Mouse (Mus musculus) forebrain, embryonic 11.5 days (tissue): ENCODE measurements at regions not wholly inside any gene's neighbourhood (a gene's known extent, or its start where the extent isn't known, plus 50 kb on each side); places are given as distances from the start of the nearest gene placed in this dataset.
"Not testable (repeated sequence)": the region's sequence is repeated elsewhere in the genome, so short reads cannot be mapped to it uniquely, and the experiment has no call there.

Experiments
- ATAC-seq: fragments of 200-750 bp; cut with Nextera tagmentation; replicated peaks from 2 replicates; pipeline ENCODE4 v1.8.0; 2017; ENCODE audit warnings: moderate TSS enrichment; ENCODE audit not compliant: low FRiP score
- DNase-seq: peaks from one replicate; pipeline ENCODE4 v3.0.0-alpha.2; 2017; ENCODE audit warnings: low spot score
- H3K27ac ChIP-seq: fragments of 300-500 bp; sonication (generic); 2 replicates; pipeline ENCODE4 v1.5.1; 2014; ENCODE audit warnings: low read depth, low read length
- H3K27me3 ChIP-seq: fragments of 300-500 bp; sonication (generic); 2 replicates; pipeline ENCODE4 v1.6.1; 2014; ENCODE audit warnings: mild to moderate bottlenecking, low read length, mixed read lengths; ENCODE audit not compliant: control insufficient read depth, insufficient read depth
- H3K36me3 ChIP-seq: fragments of 300-500 bp; sonication (generic); 2 replicates; pipeline ENCODE4 v1.6.1; 2014; ENCODE audit warnings: mild to moderate bottlenecking, low read length, moderate library complexity, mixed read lengths; ENCODE audit not compliant: control insufficient read depth, insufficient read depth
- H3K4me1 ChIP-seq: fragments of 300-500 bp; sonication (generic); replicated peaks from 2 replicates; pipeline ENCODE4 v1.6.1; 2014; ENCODE audit warnings: low read length, mixed read lengths; ENCODE audit not compliant: control insufficient read depth, insufficient read depth
- H3K4me2 ChIP-seq: fragments of 300-500 bp; sonication (generic); 2 replicates; pipeline ENCODE4 v1.6.1; 2014; ENCODE audit warnings: low read depth, mild to moderate bottlenecking, low read length, moderate library complexity, mixed read lengths; ENCODE audit not compliant: severe bottlenecking
- H3K4me3 ChIP-seq: fragments of 300-500 bp; sonication (generic); 2 replicates; pipeline ENCODE4 v1.5.1; 2014; ENCODE audit warnings: low read depth, low read length
- H3K9ac ChIP-seq: fragments of 300-500 bp; sonication (generic); 2 replicates; pipeline ENCODE4 v1.6.1; 2014; ENCODE audit warnings: low read length
- H3K9me3 ChIP-seq: fragments of 300-500 bp; sonication (generic); 2 replicates; pipeline ENCODE4 v1.6.1; 2016; ENCODE audit warnings: low read length, mixed read lengths; ENCODE audit not compliant: control insufficient read depth
- WGBS: fragments of 180-500 bp; shearing (Covaris S2); extraction: QIAGEN DNeasy Blood & Tissue Kit; methylation state at CpG from one replicate; pipeline ENCODE4 v1.1.7; 2014; 5-methylcytosine and 5-hydroxymethylcytosine counted together

DNA sequence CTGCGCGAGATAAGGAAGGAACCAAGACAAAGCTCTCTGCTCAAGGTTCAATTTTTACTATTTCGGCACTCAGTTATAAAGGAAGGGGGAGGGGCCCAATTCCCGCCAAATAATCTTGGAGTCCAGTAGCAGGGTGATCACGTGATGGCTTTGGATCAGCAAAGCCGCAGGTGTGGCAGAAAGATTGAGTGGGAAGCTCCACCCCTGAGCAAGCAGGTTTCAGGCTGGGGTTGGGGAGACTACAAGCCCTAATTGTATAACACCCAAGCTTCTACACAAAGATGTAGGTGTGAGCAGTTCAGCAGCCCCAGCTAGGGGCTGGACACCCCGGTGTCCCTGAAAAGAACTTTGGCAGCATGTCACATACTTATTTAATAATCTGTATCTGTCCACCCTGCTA, 388.1 kb upstream of the Ercc4 start:
- H3K4me3 ChIP-seq, ATAC-seq, H3K9ac ChIP-seq, H3K27ac ChIP-seq, H3K36me3 ChIP-seq, H3K4me1 ChIP-seq, H3K4me2 ChIP-seq, H3K9me3 ChIP-seq, DNase-seq, H3K27me3 ChIP-seq: not testable (repeated sequence)
- WGBS: 82% methylated on average over 3 of the region's 7 CpGs

DNA sequence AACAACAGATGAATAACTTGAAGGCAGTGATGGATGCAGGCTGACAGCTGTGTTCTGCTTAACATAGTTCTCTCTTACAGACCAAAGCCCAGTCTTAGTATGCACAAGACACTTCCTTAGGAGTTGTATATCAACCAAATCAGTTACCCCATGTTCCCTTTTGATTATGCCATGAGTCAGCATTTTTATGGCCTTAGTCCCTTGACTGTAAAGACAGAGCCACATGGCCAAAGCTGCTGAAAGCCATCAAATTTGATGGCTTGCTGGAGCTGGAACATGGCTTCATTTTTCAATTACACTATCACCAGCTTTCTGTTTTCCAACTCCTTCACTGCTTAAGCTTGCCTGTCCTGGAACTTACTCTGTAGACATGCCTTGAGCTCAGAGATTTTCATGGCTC, 383.4 kb upstream of the Ercc4 start:
- DNase-seq: no peak
- H3K27ac ChIP-seq: no peak overlapping the region
- H3K4me2 ChIP-seq: no peak overlapping the region
- H3K4me3 ChIP-seq: no peak overlapping the region
- no peaks in the 10 kb centered on the region for H3K36me3 ChIP-seq
- no peak overlapping the region for H3K9ac ChIP-seq
- no peaks in the 10 kb centered on the region for H3K27me3 ChIP-seq
- H3K9me3 ChIP-seq: no peaks in the 10 kb centered on the region
- H3K4me1 ChIP-seq: no peaks in the 10 kb centered on the region
- no peak for ATAC-seq

- not testable (repeated sequence) for H3K27me3 ChIP-seq, H3K36me3 ChIP-seq, ATAC-seq, H3K9ac ChIP-seq, H3K9me3 ChIP-seq, DNase-seq, H3K4me1 ChIP-seq, H3K4me3 ChIP-seq, H3K27ac ChIP-seq, H3K4me2 ChIP-seq
- 85% methylated on average over 2 of the region's 2 CpGs for WGBS
Measured at GRCm38 (mm10) chr16:12730167-12730730, 379.2 kb upstream of the Ercc4 start.

DNA sequence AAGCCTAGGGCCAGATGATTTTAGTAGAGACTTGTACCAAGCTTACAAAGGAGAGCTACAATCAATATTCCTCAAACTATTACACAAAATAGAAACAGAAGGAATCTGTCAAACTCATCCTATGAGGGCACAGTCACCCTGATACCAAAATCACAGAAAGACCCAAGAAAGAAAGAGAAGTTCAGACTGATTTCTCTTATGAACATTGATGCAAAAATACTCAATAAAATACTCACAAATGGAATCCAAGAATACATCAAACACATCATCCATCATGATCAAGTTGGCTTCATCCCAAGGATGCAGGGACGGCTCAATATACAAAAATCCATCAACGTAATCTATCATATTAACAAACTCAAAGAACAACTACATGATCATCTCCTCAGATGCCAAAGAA, 377.9 kb upstream of the Ercc4 start:
- H3K4me1 ChIP-seq: no peaks in the 10 kb centered on the region
- no peak overlapping the region for H3K9ac ChIP-seq
- ATAC-seq: no peak
- H3K36me3 ChIP-seq: no peaks in the 10 kb centered on the region
- H3K4me2 ChIP-seq: no peak overlapping the region
- no peak overlapping the region for H3K4me3 ChIP-seq
- 90% methylated on average over 2 of the region's 2 CpGs for WGBS
- H3K27ac ChIP-seq: no peak overlapping the region
- H3K27me3 ChIP-seq: no peaks in the 10 kb centered on the region
- no peak for DNase-seq
- H3K9me3 ChIP-seq: no peaks in the 10 kb centered on the region

- Histone ChIP-seq H3K4me1 (no peaks in the 10 kb centered on the region), H3K4me2 (no peak overlapping the region), H3K4me3 (no peak overlapping the region), H3K27ac (no peak overlapping the region), H3K9ac (no peak overlapping the region), H3K27me3 (no peaks in the 10 kb centered on the region), H3K36me3 (no peaks in the 10 kb centered on the region), H3K9me3 (no peaks in the 10 kb centered on the region)
- ATAC-seq (no peak), DNase-seq (no peak)
Measured at GRCm38 (mm10) chr16:12742472-12742871, 367.0 kb upstream of the Ercc4 start.

GRCm38 (mm10) chr16:12753181-12753580, 356.3 kb upstream of the Ercc4 start:
- no peaks in the 10 kb centered on the region for H3K4me1 ChIP-seq
- no peaks in the 10 kb centered on the region for H3K36me3 ChIP-seq
- no peaks in the 10 kb centered on the region for H3K9me3 ChIP-seq
- 90% methylated on average over 3 of the region's 3 CpGs for WGBS
- DNase-seq (no peak), ATAC-seq (no peak)
- H3K4me2 ChIP-seq: no peak overlapping the region
- H3K4me3 ChIP-seq: no peak overlapping the region
- no peaks in the 10 kb centered on the region for H3K27me3 ChIP-seq
- no peak overlapping the region for H3K27ac ChIP-seq
- H3K9ac ChIP-seq: no peak overlapping the region

DNA sequence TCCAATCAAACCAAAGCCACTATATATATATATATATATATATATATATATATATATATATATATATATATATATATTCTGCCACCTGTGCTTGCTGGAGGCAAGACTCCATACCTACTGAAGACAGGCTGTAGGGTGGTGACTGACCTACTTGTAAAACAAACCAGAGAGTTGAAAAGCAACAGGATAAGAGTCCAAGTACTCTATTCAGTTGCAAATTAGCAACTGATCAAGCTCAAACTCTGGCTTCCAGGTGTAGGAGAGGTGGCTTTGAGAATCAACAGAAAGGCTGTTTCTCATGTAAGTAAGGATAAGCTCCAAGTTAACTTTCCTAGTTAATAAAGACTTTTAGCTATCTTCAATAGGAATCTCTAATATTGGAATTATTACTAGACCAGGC, 355.1 kb upstream of the Ercc4 start:
- Histone ChIP-seq H3K27me3 (no peaks in the 10 kb centered on the region), H3K9ac (no peak overlapping the region), H3K4me1 (no peaks in the 10 kb centered on the region), H3K4me3 (no peak overlapping the region), H3K36me3 (no peaks in the 10 kb centered on the region), H3K4me2 (no peak overlapping the region), H3K27ac (no peak overlapping the region), H3K9me3 (no peaks in the 10 kb centered on the region)
- no peak for ATAC-seq
- no peak for DNase-seq

- Histone ChIP-seq H3K36me3 (no peaks in the 10 kb centered on the region), H3K27me3 (no peaks in the 10 kb centered on the region), H3K9ac (no peak overlapping the region), H3K4me2 (no peak overlapping the region), H3K9me3 (no peaks in the 10 kb centered on the region), H3K4me3 (no peak overlapping the region), H3K4me1 (no peaks in the 10 kb centered on the region), H3K27ac (no peak overlapping the region)
- ATAC-seq: no peak
- no peak for DNase-seq
- 91% methylated on average over 4 of the region's 4 CpGs for WGBS
Measured at GRCm38 (mm10) chr16:12758594-12758993, 350.9 kb upstream of the Ercc4 start.

- DNase-seq (no peak), ATAC-seq (no peak)
- no peaks in the 10 kb centered on the region for H3K27me3 ChIP-seq
- H3K9ac ChIP-seq: no peak overlapping the region
- no peak overlapping the region for H3K4me3 ChIP-seq
- no peaks in the 10 kb centered on the region for H3K36me3 ChIP-seq
- no peak overlapping the region for H3K27ac ChIP-seq
- H3K4me2 ChIP-seq: no peak overlapping the region
- 100% methylated on average over 1 of the region's 1 CpGs for WGBS
- H3K9me3 ChIP-seq: no peaks in the 10 kb centered on the region
- no peaks in the 10 kb centered on the region for H3K4me1 ChIP-seq
Measured at GRCm38 (mm10) chr16:12764166-12764565, 345.3 kb upstream of the Ercc4 start.
